8 mouse cellular contexts compared by ENCODE assay signal in genomic region chr5:65505786-65506185, GRCm38 (mm10). TPM values are rescaled to one million over a fixed set of nuclear protein-coding genes. Genes with fewer than 3 reads are reported as not detected.
DNase-seq lines count a peak whose midpoint lies in the region; ATAC-seq lines count a peak whose summit lies in the region.

No protein-coding gene starts in this region.

- H3K9me3 ChIP-seq in midbrain, embryonic 10.5 days (replicated peaks), result no peaks in the 10 kb centered on the region
- H3K9me3 ChIP-seq in midbrain, embryonic 15.5 days, result no peaks in the 10 kb centered on the region
- 0 out of 2 replicates have a peak, but pooled peaks cover 3% of the 10 kb centered on the region for H3K9me3 ChIP-seq in embryonic facial prominence, embryonic 12.5 days
- no peaks in the 10 kb centered on the region for H3K9me3 ChIP-seq in megakaryocyte, embryonic 14.5 days

- no peak for DNase-seq in midbrain, embryonic 10.5 days (ENCODE audit: low spot score)
- DNase-seq in spleen, adult 18-20 months, result no peak
- DNase-seq in left cerebral cortex, adult 11 months (ENCODE audit: low spot score), result no peak
- no peak for DNase-seq in gastrocnemius, adult 18-20 months (ENCODE audit: low spot score)

- H3K4me1 ChIP-seq in midbrain, embryonic 10.5 days, result peaks cover 10% of the 10 kb centered on the region
- H3K4me1 ChIP-seq in midbrain, embryonic 15.5 days, result no peaks in the 10 kb centered on the region
- no peaks in the 10 kb centered on the region for H3K4me1 ChIP-seq in embryonic facial prominence, embryonic 12.5 days
- no peaks in the 10 kb centered on the region for H3K4me1 ChIP-seq in megakaryocyte, embryonic 14.5 days

- 16% methylated on average over 8 of the region's 8 CpGs for WGBS in midbrain, embryonic 10.5 days
- WGBS in midbrain, embryonic 15.5 days, result 12% methylated on average over 8 of the region's 8 CpGs
- whole genome bisulfite sequencing in embryonic facial prominence, embryonic 12.5 days, result 11% methylated on average over 8 of the region's 8 CpGs

- H3K27me3 ChIP-seq in midbrain, embryonic 10.5 days (ENCODE audit: low read depth, poor library complexity, severe bottlenecking), result no peaks in the 10 kb centered on the region
- H3K27me3 ChIP-seq in midbrain, embryonic 15.5 days (replicated peaks), result no peaks in the 10 kb centered on the region
- no peaks in the 10 kb centered on the region for H3K27me3 ChIP-seq in embryonic facial prominence, embryonic 12.5 days
- H3K27me3 ChIP-seq in megakaryocyte, embryonic 14.5 days (replicated peaks), result no peaks in the 10 kb centered on the region

- no peak overlapping the region for H3K9ac ChIP-seq in midbrain, embryonic 15.5 days
- no peak overlapping the region for H3K9ac ChIP-seq in embryonic facial prominence, embryonic 12.5 days

- ATAC-seq in midbrain, embryonic 15.5 days (replicated peaks), result no peak
- ATAC-seq in embryonic facial prominence, embryonic 12.5 days (ENCODE audit: insufficient number of reproducible peaks, insufficient read depth, low FRiP score, low TSS enrichment), result no peak
- peak; percentile 35 for ATAC-seq in inflammation-experienced regulatory T-cells, adult 6 months

- H3K36me3 ChIP-seq in midbrain, embryonic 10.5 days, result no peaks in the 10 kb centered on the region
- H3K36me3 ChIP-seq in midbrain, embryonic 15.5 days (replicated peaks), result no peaks in the 10 kb centered on the region
- H3K36me3 ChIP-seq in embryonic facial prominence, embryonic 12.5 days, result no peaks in the 10 kb centered on the region
- no peaks in the 10 kb centered on the region for H3K36me3 ChIP-seq in megakaryocyte, embryonic 14.5 days (replicated peaks; ENCODE audit: low read length)

- H3K4me2 ChIP-seq in midbrain, embryonic 15.5 days, result no peak overlapping the region
- H3K4me2 ChIP-seq in embryonic facial prominence, embryonic 12.5 days (replicated peaks), result peak overlapping the region; percentile 35

- no peak overlapping the region for H3K27ac ChIP-seq in midbrain, embryonic 10.5 days (replicated peaks)
- no peak overlapping the region for H3K27ac ChIP-seq in midbrain, embryonic 15.5 days
- no peak overlapping the region for H3K27ac ChIP-seq in embryonic facial prominence, embryonic 12.5 days

- H3K4me3 ChIP-seq in midbrain, embryonic 10.5 days, result 0 out of 2 replicates have a peak overlapping the region, but pooled peaks have one; percentile 14
- no peak overlapping the region for H3K4me3 ChIP-seq in midbrain, embryonic 15.5 days
- H3K4me3 ChIP-seq in embryonic facial prominence, embryonic 12.5 days, result no peak overlapping the region
- H3K4me3 ChIP-seq in megakaryocyte, embryonic 14.5 days (replicated peaks), result peak overlapping the region; percentile 33

RNA-seq across cellular contexts. Expression of gene Gm43552, which starts 13.2 kb away (rescaled TPM):
- not detected in 2 replicates for polyA plus RNA-seq in midbrain, embryonic 10.5 days (2016; fragmentation: Nextera tagmentation; extraction: Ambion mirVana)
- polyA plus RNA-seq in midbrain, embryonic 15.5 days (2015; fragmentation: Nextera tagmentation; extraction: Ambion mirVana), result 1.1 TPM in 1 of 2 replicates, not detected in the other
- polyA plus RNA-seq in embryonic facial prominence, embryonic 12.5 days (2016; fragmentation: Nextera tagmentation; extraction: Ambion mirVana), result not detected in 2 replicates
- polyA plus RNA-seq in inflammation-experienced regulatory T-cells, adult 6 months (2017; shearing (Covaris generic)), result not detected
- polyA plus RNA-seq in megakaryocyte, embryonic 14.5 days (2012; ENCODE audit: insufficient read depth, low replicate concordance), result 52.6 TPM in 1 of 2 replicates, not detected in the other
- total RNA-seq in gastrocnemius, adult 18-20 months (2021), result not detected

RNA-seq across cellular contexts. Expression of gene Smim14, which starts 31.2 kb away (rescaled TPM):
- 68.6 and 78.9 TPM in 2 replicates for polyA plus RNA-seq in midbrain, embryonic 10.5 days (2016; fragmentation: Nextera tagmentation; extraction: Ambion mirVana)
- polyA plus RNA-seq in midbrain, embryonic 15.5 days (2015; fragmentation: Nextera tagmentation; extraction: Ambion mirVana), result 174 and 193 TPM in 2 replicates
- polyA plus RNA-seq in embryonic facial prominence, embryonic 12.5 days (2016; fragmentation: Nextera tagmentation; extraction: Ambion mirVana), result 108 and 111 TPM in 2 replicates
- polyA plus RNA-seq in inflammation-experienced regulatory T-cells, adult 6 months (2017; shearing (Covaris generic)), result 100 to 1,000 TPM in 2 of 3 experiments, 10 to 100 TPM in 1; 54.0 to 162 (median 147) TPM
- polyA plus RNA-seq in megakaryocyte, embryonic 14.5 days (2012; ENCODE audit: insufficient read depth, low replicate concordance), result 60.5 and 108 TPM in 2 replicates
- 10 to 100 TPM; 29.6 to 39.0 TPM for total RNA-seq in gastrocnemius, adult 18-20 months (2021)

RNA-seq across cellular contexts. Expression of gene Ube2k, which starts 31.2 kb away (rescaled TPM):
- 182 and 192 TPM in 2 replicates for polyA plus RNA-seq in midbrain, embryonic 10.5 days (2016; fragmentation: Nextera tagmentation; extraction: Ambion mirVana)
- polyA plus RNA-seq in midbrain, embryonic 15.5 days (2015; fragmentation: Nextera tagmentation; extraction: Ambion mirVana), result 190 and 191 TPM in 2 replicates
- polyA plus RNA-seq in embryonic facial prominence, embryonic 12.5 days (2016; fragmentation: Nextera tagmentation; extraction: Ambion mirVana), result 201 and 206 TPM in 2 replicates
- 100 to 1,000 TPM in 2 of 3 experiments, 10 to 100 TPM in 1; 97.7 to 133 (median 119) TPM for polyA plus RNA-seq in inflammation-experienced regulatory T-cells, adult 6 months (2017; shearing (Covaris generic))
- polyA plus RNA-seq in megakaryocyte, embryonic 14.5 days (2012; ENCODE audit: insufficient read depth, low replicate concordance), result 16.2 and 135 TPM in 2 replicates
- total RNA-seq in gastrocnemius, adult 18-20 months (2021), result 10 to 100 TPM; 61.4 to 72.0 TPM

Comparison
In these comparisons a context has a peak if more than half of its experiments do, and no peak if none do; other contexts are left out.
1. H3K4me3 ChIP-seq: peak in midbrain, embryonic 10.5 days (single experiment) and megakaryocyte, embryonic 14.5 days (single experiment); none in midbrain, embryonic 15.5 days (single experiment) and embryonic facial prominence, embryonic 12.5 days (single experiment).